Mouse (Mus musculus) kidney, adult 2 months (tissue): ENCODE measurements around the gene Atf3.

ENCODE experiments used
- CTCF ChIP-seq: fragments of 200-500 bp; conservative IDR thresholded peaks from 2 replicates; pipeline ENCODE4 v1.5.1; 2011; ENCODE audit warnings: low read depth, mild to moderate bottlenecking, control low read depth, low read length, moderate library complexity, mixed read lengths; ENCODE audit not compliant: insufficient read depth, insufficient read length
- POLR2A ChIP-seq: fragments of 200-500 bp; IDR thresholded peaks from one replicate; pipeline ENCODE4 v1.6.1; 2011; ENCODE audit warnings: low read depth, low read length, control low read depth

- TF ChIP-seq CTCF (no peak), POLR2A (no peak)
Observed at GRCm38 (mm10) chr1:191138436-191138835, 79.4 kb downstream of the Atf3 start.
